Mouse (Mus musculus): ENCODE data around the gene Zbtb11.
A peak's percentile ranks its signal among the peaks of the same experiment; 100 is the strongest.
"Not testable (repeated sequence)": the region's sequence is repeated elsewhere in the genome, so short reads cannot be mapped to it uniquely, and the experiment has no call there.

The Zbtb11 gene

DNA sequence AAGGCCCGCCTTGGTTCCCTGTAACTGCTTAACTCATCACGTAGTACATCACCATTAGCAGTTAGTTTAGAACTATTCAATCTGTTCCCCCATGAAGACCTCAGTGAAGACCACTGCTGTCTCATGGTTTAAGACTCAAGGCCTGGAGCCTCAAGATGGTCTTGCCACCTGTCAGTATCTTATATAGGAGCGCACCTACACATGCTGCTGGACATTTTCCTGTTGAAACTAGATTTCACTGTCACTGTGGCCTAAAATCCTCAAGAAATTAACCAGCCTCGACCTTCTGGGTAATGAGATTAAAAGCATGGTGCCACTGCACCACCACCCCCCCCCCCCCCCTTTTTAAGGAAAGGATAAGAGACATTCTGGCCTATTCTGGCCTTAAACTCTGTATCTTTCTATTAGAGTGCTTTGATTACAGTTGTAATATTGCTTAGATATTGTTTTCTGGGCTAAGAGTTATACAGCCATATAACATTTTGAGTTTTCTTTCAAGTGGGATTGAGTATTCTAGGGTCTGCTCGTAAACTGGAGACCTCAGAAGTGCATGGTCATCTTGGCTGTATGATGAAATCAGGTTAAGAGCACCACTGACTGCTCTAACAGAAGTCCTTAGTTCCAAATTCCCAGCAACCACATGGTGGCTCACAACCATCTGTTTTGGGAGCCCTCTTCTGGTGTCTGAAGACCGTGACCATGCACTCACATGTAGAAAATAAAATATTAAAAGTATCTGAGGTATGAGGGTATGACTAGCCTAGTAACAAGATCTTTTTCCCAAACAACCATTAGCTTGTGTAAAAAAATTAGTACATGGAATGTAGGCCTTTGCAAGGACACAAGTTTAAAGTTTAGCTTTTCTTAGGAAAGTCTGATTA lies 1.7 kb upstream of the Zbtb11 start:
- DNase-seq = no peak

DNA sequence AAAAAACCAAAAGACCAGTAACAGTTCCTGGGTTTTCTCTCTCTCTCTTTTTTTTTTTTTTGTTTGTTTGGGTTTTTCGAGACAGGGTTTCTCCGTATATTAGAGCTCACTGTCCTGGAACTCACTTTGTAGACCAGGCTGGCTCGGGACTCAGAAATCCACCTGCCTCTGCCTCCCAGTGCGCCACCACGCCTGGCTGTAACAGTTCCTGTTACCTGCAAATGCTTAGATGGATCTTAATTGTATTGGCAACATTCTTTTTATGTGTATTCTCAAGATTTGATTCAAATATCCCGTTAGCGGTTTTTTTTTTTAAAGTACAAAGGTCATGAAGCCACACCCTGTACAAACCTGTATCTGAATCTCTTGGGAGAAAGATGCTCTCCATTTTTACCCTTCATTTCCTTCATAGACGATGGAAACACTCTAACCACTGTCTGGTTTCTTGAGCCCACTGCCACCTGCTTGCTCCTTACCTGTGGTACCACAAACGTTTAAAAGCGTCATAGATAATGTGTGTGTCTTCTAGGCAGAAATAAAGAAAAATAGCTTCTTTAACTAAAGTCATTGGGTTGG lies 969 bp upstream of the Zbtb11 start:
- DNase-seq = no peak

DNA sequence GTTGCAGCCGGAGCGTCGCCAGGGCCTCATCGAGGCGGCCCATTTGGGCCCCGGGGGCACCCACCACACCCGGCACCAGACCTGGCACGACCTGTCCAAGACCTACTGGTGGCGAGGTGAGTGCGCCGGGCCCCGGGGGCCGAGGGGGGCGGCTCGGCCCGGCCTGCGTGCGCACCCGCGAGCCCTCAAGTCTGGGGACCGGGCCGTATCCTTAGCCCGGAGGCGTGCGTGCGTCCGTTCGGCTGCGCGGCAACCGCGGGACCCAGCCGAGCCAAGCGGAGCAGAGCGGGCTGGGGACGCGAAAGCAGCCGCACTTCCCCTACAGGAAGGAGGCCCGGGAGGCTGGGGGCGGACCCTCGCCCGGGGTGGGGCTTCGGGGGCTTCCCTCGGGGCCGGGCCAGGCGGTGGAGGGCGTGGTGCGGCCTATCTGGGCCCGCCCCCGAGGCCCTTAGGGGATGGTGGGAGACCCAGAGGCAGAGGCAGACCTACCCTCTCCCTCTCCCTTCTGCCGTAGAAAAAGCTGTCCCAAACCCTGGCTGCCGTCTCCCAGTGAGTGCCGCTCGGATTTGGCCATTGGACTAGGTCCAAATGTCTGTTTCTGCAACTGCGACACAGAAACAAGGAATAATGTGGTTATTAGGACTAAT lies 696 bp downstream of the Zbtb11 start:
- peak; percentile 94 to 96 for DNase-seq

DNA sequence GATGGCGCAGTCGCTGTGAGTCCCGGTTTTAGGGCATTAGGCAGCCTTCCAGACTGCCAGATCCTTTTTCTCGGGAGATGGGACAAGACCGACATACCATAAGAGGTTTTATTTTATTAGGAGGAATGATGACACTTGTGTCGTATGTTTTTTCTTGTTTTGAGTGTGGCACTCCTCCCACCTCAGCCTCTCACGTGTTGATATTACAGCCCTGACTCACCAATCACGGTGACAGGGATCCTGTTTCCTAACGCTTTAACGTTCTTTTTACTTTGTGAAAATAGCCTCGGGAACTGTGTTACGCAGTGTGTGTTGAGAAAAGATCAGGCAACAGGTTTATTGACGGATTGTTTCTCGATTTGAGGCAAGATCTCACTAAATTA lies 1.2 kb downstream of the Zbtb11 start:
- no peak for DNase-seq

GRCm38 (mm10) chr16:55986001-55986400 lies 12.3 kb downstream of the Zbtb11 start:
- DNase-seq = no peak

GRCm38 (mm10) chr16:55990311-55990710 lies 16.6 kb downstream of the Zbtb11 start:
- DNase-seq = no peak

GRCm38 (mm10) chr16:55994235-55994634 lies 20.6 kb downstream of the Zbtb11 start:
- no peak for DNase-seq

GRCm38 (mm10) chr16:56006798-56007197 lies 33.1 kb downstream of the Zbtb11 start:
- DNase-seq = no peak

DNA sequence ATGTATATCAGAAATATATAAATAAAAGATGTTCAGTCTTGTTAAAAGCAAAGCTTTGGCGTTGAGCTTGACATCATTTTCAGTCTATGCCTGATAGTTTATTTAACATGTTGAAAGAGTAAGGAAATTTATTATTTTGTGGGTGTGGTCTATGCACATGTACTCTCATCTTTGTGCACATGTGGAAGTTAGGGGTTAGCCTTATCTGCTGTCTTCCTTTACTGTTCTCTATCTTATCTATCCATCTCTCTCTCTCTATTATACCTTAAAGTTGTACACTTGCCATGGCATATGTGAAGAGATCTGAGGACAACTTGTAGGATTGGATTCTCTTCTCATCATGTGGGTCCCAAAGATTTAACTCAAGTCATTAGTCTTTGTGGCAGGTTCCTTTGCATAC lies 35.2 kb downstream of the Zbtb11 start:
- DNase-seq = no peak

GRCm38 (mm10) chr16:56012789-56013743 lies 39.4 kb downstream of the Zbtb11 start:
- no peak for DNase-seq

- DNase-seq = no peak
These were observed 40.4 kb downstream of the Zbtb11 start for GRCm38 (mm10) chr16:56014076-56014475.

DNA sequence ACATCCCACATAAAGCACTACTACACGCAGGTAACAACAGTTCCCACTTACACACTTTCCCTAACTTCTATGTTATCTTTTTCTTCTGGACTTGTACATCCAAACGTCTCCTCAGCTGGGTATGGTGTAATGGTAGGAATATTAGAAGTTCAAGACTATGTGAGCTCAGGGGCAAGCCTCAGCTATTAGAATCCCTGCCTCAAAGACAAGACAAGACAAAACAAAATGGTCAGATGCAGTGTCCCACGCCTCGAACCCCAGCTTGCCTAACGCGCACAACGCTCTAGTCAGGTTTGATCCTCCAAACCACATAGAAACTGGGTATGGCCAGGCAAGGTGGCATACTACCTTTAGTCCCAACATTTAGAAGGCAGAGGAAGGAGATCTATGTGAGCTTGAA lies 46.0 kb downstream of the Zbtb11 start:
- DNase-seq = no peak

- DNase-seq = no peak
These were observed 54.4 kb downstream of the Zbtb11 start for GRCm38 (mm10) chr16:56027854-56028629.

DNA sequence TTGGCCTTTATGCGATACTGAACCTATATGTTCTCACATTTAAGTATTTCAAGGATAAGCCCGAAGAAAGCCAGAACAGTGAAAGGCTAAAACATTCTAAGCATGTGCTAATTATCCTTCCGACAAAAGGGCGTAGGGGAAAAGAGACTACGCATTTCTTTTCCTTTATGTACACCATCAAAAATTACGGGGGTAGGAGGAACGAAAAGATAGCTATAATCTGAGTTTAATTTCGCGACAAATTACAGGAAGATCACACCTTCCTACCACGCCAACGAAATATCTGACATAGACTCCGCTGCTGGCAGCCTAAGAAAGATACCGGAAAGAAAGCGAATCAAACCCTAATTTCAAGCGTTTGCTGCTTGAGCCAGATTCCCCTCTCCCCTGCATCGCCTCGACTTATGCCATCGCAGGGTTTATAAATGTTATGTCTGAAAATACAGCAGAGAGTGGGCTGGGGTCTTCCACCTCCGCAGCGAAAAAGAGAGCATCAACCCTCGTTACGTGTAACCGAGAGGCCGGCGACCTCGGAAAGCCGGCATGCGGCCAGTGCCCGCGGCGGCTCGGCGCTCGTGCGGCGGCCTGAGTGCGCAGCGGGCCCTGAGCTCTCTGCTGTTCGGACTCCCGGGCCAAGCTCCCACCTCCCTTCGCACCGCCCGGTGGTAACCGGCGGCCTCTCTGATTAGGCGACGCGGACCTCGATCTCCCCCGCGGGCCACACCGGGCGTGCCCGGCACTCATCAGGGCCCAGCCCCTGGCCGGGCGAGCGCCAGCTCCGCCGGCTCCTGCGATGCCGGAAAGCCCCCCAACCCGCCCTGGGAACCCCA lies 55.3 kb downstream of the Zbtb11 start:
- peak; percentile 70 to 81 for DNase-seq

- peak; percentile 98 for DNase-seq
These were observed 56.0 kb downstream of the Zbtb11 start, which contains the start of gene Pcnp for GRCm38 (mm10) chr16:56029661-56030082. Pcnp (minus strand) TSS chr16:56029739.

DNA sequence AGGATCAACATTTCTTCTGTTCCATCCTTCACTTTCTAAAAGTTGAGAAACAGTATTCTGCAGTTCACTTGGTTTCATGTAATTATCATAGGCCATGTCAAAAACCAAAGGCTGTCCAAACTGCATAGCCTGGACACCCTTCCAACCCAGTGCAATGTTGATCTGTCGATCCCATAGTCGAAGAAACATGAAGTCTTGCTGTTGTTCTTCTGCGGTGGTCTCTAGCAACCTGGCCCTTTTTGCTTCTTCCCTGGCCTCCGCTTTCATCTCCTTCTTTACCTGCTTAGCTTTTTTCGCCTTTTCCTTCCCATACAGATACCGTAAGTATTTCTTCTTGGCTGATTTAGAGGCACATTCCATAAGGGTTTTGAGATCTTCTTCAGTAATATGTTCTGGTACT lies 60.9 kb downstream of the Zbtb11 start:
- DNase-seq = no peak

DNA sequence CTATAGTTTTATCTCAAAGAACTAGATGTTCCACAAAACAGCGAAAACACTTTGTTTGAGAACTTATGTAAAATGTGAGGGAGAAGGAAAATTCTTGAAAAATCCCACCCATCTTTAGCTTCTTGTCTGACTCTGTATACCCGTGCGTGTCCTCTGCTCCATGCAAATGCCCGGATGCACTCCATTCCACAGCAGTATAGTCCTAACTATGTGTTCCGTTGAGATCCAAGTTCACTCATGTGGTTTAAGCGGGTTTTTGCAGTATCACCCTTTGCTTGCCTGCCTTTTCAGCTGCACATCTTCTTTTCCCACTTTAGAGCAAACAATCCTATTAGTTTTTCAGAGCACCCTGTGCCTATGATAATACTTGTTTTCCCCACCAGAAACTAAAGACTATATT lies 62.8 kb downstream of the Zbtb11 start:
- no peak for DNase-seq

DNA sequence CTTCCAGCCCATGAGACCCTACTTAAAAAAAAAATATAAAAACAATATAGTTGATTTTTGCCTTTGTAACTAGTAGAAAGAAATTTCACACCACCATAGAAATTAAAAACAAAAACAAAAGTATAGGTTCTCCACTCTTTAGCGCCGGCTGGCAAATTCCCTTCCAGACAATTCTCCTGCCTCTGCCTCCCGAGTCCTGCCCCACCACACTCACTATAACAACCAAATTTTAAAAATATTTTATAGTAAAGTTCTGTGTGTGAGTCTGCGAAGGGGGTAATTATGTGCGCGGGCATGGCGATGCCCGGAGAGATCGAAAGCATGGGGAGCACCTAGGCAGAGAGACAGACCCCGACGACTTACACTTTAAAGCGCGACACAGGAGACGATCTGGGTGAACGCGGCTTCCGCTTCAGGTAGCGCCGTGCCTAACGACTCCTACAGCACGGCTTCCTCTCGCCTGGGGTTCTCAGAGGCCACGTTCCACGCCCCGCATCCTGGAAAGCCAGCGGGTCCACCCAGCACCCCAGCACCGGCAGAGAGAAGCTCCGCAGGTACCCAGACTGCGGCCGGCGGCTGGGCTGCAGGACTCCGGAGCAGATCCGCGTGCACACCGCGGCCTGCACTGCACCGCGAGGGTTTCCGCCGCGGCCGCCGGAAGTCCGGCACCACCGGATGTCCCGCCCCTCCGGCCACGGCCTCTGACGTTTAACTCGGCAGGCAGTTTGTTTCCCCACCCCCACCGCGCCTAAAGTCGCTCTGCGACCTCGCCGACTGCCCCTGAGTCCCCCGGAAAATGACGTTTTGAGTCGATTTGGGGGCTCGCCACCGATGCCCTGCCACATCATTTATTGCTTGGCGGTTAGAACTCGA lies 63.7 kb downstream of the Zbtb11 start, which contains the start of gene Trmt10c:
TSS of gene Trmt10c (minus strand) at position 682 of the 873 bp plus-strand sequence.
- peak; percentile 97 to 98 for DNase-seq

GRCm38 (mm10) chr16:56038090-56038489 lies 64.4 kb downstream of the Zbtb11 start:
- DNase-seq = no peak

- not testable (repeated sequence) for DNase-seq
These were observed 74.4 kb downstream of the Zbtb11 start, which contains the start of gene Senp7 for GRCm38 (mm10) chr16:56048038-56048437. Senp7 (plus strand) TSS chr16:56048338.
